Mouse (Mus musculus): ENCODE results near the gene Vamp8. TPM values are rescaled to one million over a fixed set of nuclear protein-coding genes. Genes with fewer than 3 reads are reported as not detected.

Vamp8 gene
- polyA plus RNA-seq, 1 experiment: 57.0 TPM

DNA sequence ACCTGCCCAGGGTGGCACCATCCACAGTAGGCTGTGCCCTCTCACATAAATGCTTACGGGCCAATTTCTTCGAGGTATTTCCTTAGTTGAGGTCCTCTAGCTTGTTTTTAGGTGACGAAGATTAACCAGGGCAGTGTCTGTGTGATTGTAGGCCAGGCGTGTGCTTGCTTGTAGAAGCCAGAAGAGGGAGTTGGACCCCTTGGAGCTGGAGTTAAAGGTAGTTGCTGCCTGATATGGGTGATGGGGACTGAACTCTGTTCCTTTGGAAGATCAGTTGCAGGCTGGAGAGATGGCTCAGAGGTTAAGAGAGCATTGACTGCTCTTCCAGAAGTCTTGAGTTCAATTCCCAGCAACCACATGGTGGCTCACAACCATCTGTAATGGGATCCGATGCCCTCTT is 24.7 kb upstream of the Vamp8 start:
- H3K4me1 ChIP-seq (ENCODE audit: control insufficient read depth, insufficient read depth, low read length): peaks cover 11% of the 10 kb centered on the region
- no peaks in the 10 kb centered on the region for H3K27me3 ChIP-seq (ENCODE audit: control insufficient read depth, insufficient read depth, low read length)
- DNase-seq: no peak
- H3K27ac ChIP-seq (ENCODE audit: insufficient read depth, low read length): no peak overlapping the region
- H3K4me3 ChIP-seq (replicated peaks; ENCODE audit: insufficient read depth, low read depth, low read length): peak overlapping the region; percentile 84
- TF ChIP-seq CTCF (IDR thresholded peaks at IDR 0.05; ENCODE audit: borderline replicate concordance, insufficient read depth, low read depth, low read length) (no peak), POLR2A (IDR thresholded peaks at IDR 0.05; ENCODE audit: borderline replicate concordance, insufficient read depth, low read length) (no peak)
- 80% methylated on average over 5 of the region's 5 CpGs for WGBS

GRCm38 (mm10) chr6:72414076-72414756 is 23.7 kb upstream of the Vamp8 start, which contains the start of gene Ggcx:
Ggcx (plus strand) TSS chr6:72414308.
- DNase-seq: peak; percentile 94 to 95
- peaks cover 11% of the 10 kb centered on the region for H3K4me1 ChIP-seq (ENCODE audit: control insufficient read depth, insufficient read depth, low read length)
- H3K27ac ChIP-seq (ENCODE audit: insufficient read depth, low read length): peak within 1 kb of the TSS; percentile 39
- peak within 1 kb of the TSS; percentile 84 for H3K4me3 ChIP-seq (replicated peaks; ENCODE audit: insufficient read depth, low read depth, low read length)
- WGBS: under 1% methylated on average over 33 of the region's 33 CpGs
- H3K27me3 ChIP-seq (ENCODE audit: control insufficient read depth, insufficient read depth, low read length): no peaks in the 10 kb centered on the region
- TF ChIP-seq POLR2A (IDR thresholded peaks at IDR 0.05; ENCODE audit: borderline replicate concordance, insufficient read depth, low read length) (peak; percentile 97), CTCF (IDR thresholded peaks at IDR 0.05; ENCODE audit: borderline replicate concordance, insufficient read depth, low read depth, low read length) (no peak)

- no peak for TF ChIP-seq POLR2A (IDR thresholded peaks at IDR 0.05; ENCODE audit: borderline replicate concordance, insufficient read depth, low read length)
- no peak for TF ChIP-seq CTCF (IDR thresholded peaks at IDR 0.05; ENCODE audit: borderline replicate concordance, insufficient read depth, low read depth, low read length)
- peaks cover 5% of the 10 kb centered on the region; the same call in 1 of the 2 replicates for H3K4me1 ChIP-seq (ENCODE audit: control insufficient read depth, insufficient read depth, low read length)
- H3K27ac ChIP-seq (ENCODE audit: insufficient read depth, low read length): no peak overlapping the region
- no peaks in the 10 kb centered on the region for H3K27me3 ChIP-seq (ENCODE audit: control insufficient read depth, insufficient read depth, low read length)
- H3K4me3 ChIP-seq (replicated peaks; ENCODE audit: insufficient read depth, low read depth, low read length): no peak overlapping the region
- no peak for DNase-seq
- 86% methylated on average over 7 of the region's 7 CpGs for WGBS
These were observed 20.0 kb upstream of the Vamp8 start for GRCm38 (mm10) chr6:72410518-72410917.

GRCm38 (mm10) chr6:72410003-72410402 is 19.5 kb upstream of the Vamp8 start:
- Histone ChIP-seq H3K27ac (ENCODE audit: insufficient read depth, low read length) (no peak overlapping the region), H3K4me1 (ENCODE audit: control insufficient read depth, insufficient read depth, low read length) (peaks cover 2% of the 10 kb centered on the region; the same call in 1 of the 2 replicates), H3K4me3 (replicated peaks; ENCODE audit: insufficient read depth, low read depth, low read length) (no peak overlapping the region), H3K27me3 (ENCODE audit: control insufficient read depth, insufficient read depth, low read length) (no peaks in the 10 kb centered on the region)
- 16% methylated on average over 1 of the region's 1 CpGs for WGBS
- TF ChIP-seq CTCF (IDR thresholded peaks at IDR 0.05; ENCODE audit: borderline replicate concordance, insufficient read depth, low read depth, low read length): no peak
- TF ChIP-seq POLR2A (IDR thresholded peaks at IDR 0.05; ENCODE audit: borderline replicate concordance, insufficient read depth, low read length): no peak
- no peak for DNase-seq

- TF ChIP-seq POLR2A (IDR thresholded peaks at IDR 0.05; ENCODE audit: borderline replicate concordance, insufficient read depth, low read length): no peak
- peak; percentile 58; the same call in 1 of the 2 replicates for TF ChIP-seq CTCF (IDR thresholded peaks at IDR 0.05; ENCODE audit: borderline replicate concordance, insufficient read depth, low read depth, low read length)
These were observed 19.1 kb upstream of the Vamp8 start for GRCm38 (mm10) chr6:72409567-72409966.

GRCm38 (mm10) chr6:72407119-72407518 is 16.6 kb upstream of the Vamp8 start:
- Histone ChIP-seq H3K4me1 (ENCODE audit: control insufficient read depth, insufficient read depth, low read length) (no peaks in the 10 kb centered on the region), H3K27me3 (ENCODE audit: control insufficient read depth, insufficient read depth, low read length) (no peaks in the 10 kb centered on the region), H3K27ac (ENCODE audit: insufficient read depth, low read length) (no peak overlapping the region), H3K4me3 (replicated peaks; ENCODE audit: insufficient read depth, low read depth, low read length) (no peak overlapping the region)
- WGBS: 3% methylated on average over 5 of the region's 5 CpGs
- TF ChIP-seq POLR2A (IDR thresholded peaks at IDR 0.05; ENCODE audit: borderline replicate concordance, insufficient read depth, low read length) (no peak), CTCF (IDR thresholded peaks at IDR 0.05; ENCODE audit: borderline replicate concordance, insufficient read depth, low read depth, low read length) (peak; percentile 96)
- DNase-seq: peak; percentile 75 to 83

More at GRCm38 (mm10) chr6:72409567-72409966, 19.1 kb upstream of the Vamp8 start:
- no peaks in the 10 kb centered on the region for H3K27me3 ChIP-seq (ENCODE audit: control insufficient read depth, insufficient read depth, low read length)
- no peak overlapping the region for H3K4me3 ChIP-seq (replicated peaks; ENCODE audit: insufficient read depth, low read depth, low read length)
- WGBS: 9% methylated on average over 3 of the region's 3 CpGs
- DNase-seq: peak; percentile 49 to 61
- no peak overlapping the region for H3K27ac ChIP-seq (ENCODE audit: insufficient read depth, low read length)
- no peaks in the 10 kb centered on the region for H3K4me1 ChIP-seq (ENCODE audit: control insufficient read depth, insufficient read depth, low read length)

DNA sequence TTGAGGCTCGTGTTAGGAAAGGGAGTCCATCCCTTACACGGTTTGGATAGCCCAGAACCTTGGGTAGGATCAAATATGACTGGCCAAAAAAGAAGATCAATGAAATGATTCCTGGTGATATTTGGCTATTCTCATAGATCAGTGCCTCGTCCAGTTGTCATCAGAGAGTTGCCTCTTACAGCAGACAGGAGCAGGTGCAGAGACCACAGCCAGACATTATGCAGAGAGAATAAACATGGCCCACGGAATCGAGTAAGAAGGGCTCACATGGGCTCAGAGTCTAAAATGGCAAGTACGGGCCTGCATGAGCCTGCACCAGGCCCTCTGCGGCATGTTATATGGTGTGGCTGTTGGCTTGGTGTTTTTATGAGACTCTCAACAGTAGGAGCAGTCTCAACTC is 14.9 kb upstream of the Vamp8 start:
- no peak for DNase-seq
- 81% methylated on average over 7 of the region's 7 CpGs for WGBS
- Histone ChIP-seq H3K27me3 (ENCODE audit: control insufficient read depth, insufficient read depth, low read length) (no peaks in the 10 kb centered on the region), H3K27ac (ENCODE audit: insufficient read depth, low read length) (no peak overlapping the region), H3K4me3 (replicated peaks; ENCODE audit: insufficient read depth, low read depth, low read length) (no peak overlapping the region), H3K4me1 (ENCODE audit: control insufficient read depth, insufficient read depth, low read length) (no peaks in the 10 kb centered on the region)
- TF ChIP-seq CTCF (IDR thresholded peaks at IDR 0.05; ENCODE audit: borderline replicate concordance, insufficient read depth, low read depth, low read length) (no peak), POLR2A (IDR thresholded peaks at IDR 0.05; ENCODE audit: borderline replicate concordance, insufficient read depth, low read length) (no peak)

DNA sequence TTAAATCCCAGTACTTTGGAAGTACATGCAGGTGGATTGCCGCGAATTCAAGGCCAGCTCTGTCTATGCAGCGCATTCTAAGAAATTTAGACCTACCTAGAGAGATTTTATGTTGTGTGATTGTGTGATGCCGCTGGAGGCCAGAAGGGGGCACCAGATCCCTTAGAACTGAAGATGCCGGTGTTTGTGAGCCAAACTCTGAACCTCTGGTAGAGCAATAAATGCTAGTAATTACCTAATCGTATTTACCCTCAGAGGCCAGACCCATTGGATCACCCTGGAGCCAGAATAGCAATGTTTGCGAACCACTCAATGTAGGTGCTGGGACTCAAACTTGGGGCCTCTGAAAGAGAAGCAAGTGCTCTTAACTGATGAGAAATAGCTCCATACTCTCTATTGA is 11.4 kb upstream of the Vamp8 start:
- H3K27ac ChIP-seq (ENCODE audit: insufficient read depth, low read length): no peak overlapping the region
- H3K4me3 ChIP-seq (replicated peaks; ENCODE audit: insufficient read depth, low read depth, low read length): no peak overlapping the region
- H3K27me3 ChIP-seq (ENCODE audit: control insufficient read depth, insufficient read depth, low read length): no peaks in the 10 kb centered on the region
- WGBS: 27% methylated on average over 7 of the region's 7 CpGs
- TF ChIP-seq CTCF (IDR thresholded peaks at IDR 0.05; ENCODE audit: borderline replicate concordance, insufficient read depth, low read depth, low read length) (peak; percentile 74), POLR2A (IDR thresholded peaks at IDR 0.05; ENCODE audit: borderline replicate concordance, insufficient read depth, low read length) (no peak)
- peak; percentile 64 to 75 for DNase-seq
- H3K4me1 ChIP-seq (ENCODE audit: control insufficient read depth, insufficient read depth, low read length): no peaks in the 10 kb centered on the region
